Mouse (Mus musculus) E14TG2a.4 (cell line): ENCODE results near the gene Src.

ENCODE experiments used
- CTCF ChIP-seq: conservative IDR thresholded peaks from 2 replicates; pipeline ENCODE4 v1.5.1; 2014; ENCODE audit warnings: low read length
- NANOG ChIP-seq: IDR thresholded peaks from 2 replicates; pipeline ENCODE4 v1.6.1; 2014; ENCODE audit warnings: borderline replicate concordance, low read length, mixed read lengths

- no peak for TF ChIP-seq CTCF
- TF ChIP-seq NANOG: no peak
Measured at GRCm38 (mm10) chr2:157429735-157430134, 11.5 kb downstream of the Src start.
